Mouse (Mus musculus): Measurements from ENCODE around the gene Acot13.
A peak's percentile ranks its signal among the peaks of the same experiment; 100 is the strongest.
"Not testable (repeated sequence)": the region's sequence is repeated elsewhere in the genome, so short reads cannot be mapped to it uniquely, and the experiment has no call there.

Acot13 gene

DNA sequence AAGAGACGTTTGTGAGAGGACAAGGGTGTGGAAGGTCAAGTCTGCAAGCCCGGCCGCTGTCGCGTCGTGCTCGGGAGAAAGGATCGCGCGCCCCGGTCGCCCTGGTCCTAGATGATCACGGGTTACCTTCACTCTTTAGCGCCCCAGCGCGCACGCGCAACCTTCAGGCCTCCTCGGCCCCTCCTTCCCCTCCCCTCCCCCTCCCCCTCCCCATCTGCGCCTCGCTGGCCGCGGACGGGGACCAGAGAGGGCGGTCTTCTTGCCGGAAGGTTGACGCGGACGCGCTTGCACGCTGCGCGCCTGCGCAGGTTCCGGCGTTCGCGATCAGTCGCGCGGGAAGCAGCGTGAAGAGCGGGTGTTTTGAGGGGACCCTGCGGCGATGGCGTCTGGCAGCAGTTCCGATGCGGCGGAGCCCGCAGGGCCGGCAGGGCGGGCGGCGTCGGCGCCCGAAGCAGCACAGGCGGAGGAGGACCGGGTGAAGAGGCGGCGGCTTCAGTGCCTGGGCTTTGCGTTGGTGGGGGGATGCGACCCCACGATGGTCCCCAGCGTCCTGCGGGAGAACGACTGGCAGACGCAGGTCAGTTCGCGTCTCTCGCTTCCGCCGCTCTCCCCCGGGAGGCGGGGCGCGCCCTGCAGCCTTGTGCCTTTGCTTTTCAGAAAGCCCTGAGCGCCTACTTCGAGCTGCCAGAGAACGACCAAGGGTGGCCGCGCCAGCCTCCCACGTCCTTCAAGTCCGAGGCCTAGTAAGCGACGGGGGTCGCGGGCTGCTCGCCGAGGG is at the start of gene Acot13, which contains the start of gene Tdp2:
TSS of gene Acot13 (minus strand) at position 188 of the 778 bp plus-strand sequence.
TSS of gene Tdp2 (plus strand) at position 327 of the 778 bp plus-strand sequence.
- peak; percentile 96 for DNase-seq (ENCODE audit: low spot score)

DNA sequence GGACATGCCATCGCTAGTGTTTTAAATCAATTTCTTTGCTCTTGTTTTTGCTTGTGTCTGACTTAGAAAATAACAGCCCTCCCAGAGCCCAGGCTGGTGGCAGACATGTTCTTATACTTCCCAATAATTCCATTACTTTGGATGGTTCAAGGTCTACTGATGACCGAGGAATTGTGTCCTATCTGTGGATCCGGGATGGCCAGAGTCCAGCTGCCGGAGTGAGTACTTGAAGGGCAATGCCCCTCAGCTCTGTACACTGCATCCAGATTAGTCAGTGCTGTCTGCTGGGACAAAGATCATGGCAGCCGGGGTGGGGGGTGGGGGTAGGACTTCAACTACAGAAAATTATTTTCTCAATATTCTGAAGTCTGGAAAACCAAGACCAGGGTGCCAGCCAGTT is 49.4 kb upstream of the Acot13 start:
- DNase-seq (ENCODE audit: low spot score) = no peak

DNA sequence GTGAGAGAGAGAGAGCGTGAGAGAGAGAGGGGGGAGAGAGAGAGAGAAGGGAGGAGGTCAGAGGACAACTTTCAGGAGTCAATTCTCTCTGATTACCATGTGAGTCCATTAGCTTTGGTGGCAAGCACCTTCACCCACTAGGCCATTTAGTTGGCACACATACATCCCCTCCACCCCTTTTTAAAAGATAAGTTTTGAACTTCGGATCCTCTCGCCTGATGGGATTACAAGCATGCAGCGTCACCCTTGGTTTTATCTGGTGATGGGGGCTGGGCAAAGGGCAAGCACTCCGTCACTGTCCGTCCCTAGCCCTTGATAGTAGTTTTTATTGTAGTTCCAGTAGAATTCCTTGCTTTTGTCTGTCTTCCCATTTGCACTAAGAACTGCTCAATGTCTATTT is 48.9 kb upstream of the Acot13 start:
- DNase-seq (ENCODE audit: low spot score) = no peak

DNA sequence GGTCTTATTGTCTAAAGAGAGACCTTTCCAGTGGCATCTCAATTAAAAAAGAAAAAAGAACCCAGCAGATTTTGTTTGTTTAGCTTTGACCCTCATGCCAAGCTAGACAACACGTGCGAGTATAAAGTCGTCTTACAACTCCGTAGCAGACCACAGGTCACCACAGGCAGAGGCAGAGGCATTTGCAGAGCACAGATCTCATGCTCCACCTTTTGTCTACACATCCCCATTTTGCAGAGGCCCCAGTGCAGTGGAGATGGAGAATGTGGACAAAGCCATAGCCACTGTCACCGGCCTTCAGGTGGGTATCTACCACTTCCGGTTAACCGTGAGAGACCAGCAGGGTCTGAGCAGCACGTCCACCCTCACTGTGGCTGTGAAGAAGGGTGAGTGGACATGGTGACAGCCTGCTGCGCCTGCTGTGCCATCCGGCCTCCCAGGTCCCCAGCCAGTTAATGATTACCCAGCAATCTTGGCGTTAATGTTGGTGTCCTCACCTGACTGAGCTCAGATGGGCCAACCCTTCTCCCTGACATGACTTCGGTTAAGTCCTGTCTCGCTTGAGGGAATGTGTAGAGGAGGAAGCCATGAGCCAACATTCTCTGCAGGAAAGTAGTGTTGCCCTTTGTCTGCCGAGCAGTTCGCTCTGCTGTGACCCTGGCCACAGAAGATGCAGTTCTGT is 48.2 kb upstream of the Acot13 start:
- no peak for DNase-seq (ENCODE audit: low spot score)

DNA sequence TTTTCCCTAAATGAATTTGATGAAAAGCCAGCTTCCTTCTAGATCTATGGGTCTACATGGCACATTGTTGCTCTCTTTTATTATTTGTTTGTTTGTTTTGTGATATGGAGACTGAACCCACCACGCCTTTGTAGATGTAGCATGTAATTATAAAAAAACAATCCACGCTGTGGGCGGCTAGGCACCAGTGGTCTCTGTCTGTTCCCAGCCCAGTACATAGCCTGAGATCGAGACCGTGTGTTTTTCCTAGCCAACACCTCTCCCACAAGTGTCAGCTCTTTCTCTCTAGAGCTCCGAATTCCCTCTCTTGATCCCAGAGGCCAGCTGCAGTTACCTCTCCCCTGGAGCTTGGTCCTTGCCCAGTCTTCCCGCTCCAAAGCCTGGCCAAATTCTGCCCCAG is 36.9 kb upstream of the Acot13 start:
- no peak for DNase-seq (ENCODE audit: low spot score)

DNA sequence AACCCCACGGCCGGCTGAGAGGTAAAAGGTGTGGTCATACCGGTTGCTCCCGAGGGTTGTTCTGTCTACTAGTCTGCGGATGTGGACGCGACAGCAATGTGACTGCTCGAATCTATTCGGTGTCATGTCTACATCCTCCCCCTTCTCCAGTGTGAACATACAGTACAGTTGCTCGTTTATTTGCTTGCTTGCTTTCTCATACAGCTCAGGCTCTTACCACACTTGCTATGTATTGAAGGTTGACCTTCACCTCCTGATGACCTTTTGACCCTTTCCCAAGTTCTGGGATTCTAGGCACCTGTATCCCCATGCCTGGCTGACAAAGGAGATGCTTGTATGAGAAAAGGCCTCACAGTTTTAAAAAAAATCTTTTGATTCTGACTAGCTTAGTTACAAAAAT is 36.4 kb upstream of the Acot13 start:
- no peak for DNase-seq (ENCODE audit: low spot score)

DNA sequence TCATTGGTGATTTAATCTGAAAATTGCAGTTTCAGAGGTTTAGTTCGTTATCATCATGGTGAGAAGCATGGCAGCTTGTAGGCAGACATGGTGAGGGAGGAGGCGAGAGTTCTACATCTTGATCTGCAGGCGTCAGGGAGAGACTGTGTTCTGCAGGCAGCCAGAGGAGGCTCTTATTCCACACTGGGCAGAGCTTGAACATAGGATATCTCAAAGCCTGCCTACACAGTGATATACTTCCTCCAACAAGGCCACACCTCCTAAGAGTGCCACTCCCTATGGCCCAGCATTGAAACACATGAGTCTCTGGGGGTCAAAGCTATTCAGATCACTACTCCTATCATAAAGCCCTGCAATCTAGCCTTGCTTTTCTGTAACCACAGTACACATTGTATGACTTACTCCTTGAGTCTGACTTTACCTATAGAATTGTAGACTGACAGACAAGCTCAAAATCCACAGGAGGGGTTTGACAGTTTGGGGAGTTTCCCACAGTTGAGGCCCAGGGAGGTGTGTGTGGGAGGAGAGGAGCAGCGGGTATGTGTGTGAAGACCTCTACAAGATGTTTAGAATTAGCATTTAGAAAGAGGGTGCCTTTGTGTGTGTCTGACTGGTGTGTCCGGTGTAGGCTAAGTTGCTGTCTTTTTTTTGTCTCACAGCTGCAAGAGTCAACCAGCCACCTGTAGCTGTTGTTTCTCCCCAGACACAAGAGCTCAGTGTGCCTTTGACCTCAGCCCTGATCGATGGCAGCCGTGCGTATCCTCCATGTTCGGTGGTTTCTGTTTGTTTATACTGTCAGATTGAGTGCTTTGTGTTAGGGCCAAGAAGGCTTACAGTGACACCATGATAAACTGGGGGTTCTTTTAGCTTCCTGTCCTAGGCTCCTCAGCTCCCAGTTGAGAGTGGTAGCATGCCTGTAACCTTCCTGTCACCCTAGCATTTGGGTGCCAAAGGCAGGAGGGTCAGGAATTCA is 35.4 kb upstream of the Acot13 start:
- DNase-seq (ENCODE audit: low spot score) = no peak

DNA sequence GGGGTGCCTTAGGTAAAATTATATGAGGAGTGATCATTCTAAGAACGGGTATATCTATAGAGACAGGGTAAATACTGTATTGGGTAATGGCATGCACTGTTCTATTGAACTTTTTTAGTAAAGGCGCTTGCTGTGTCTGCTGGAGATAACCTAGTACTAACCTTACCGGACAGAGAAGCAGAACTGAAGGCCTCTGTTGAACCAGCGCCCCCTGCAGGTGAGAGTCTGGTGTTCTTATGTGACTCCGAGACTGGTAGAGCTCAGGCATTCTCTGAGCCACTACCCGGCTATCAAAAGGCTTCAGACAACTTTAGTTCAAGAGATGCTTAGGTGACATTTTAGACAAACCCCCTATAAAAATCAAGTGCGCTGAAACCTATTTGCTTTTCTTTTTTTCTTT is 31.2 kb upstream of the Acot13 start:
- peak; percentile 28 for DNase-seq (ENCODE audit: low spot score)

DNA sequence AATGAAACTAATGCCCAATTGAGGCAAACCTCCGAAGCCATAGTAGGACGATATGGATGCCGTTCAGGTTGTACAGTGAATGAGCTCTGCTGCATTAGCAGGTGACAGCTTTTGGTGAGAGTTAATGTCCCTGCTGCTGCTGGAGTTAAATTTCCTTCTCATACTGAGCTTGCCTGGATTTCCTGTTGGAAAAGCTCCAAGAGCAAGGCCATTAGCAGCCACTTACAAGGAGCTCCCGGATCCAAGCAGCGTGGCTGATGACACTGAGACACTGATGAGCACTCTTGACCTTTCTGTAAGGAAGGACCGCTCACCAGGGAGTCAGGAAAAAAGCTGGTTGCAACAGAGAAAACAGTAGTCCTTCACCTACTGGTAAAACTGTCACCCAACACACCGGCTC is 30.7 kb upstream of the Acot13 start:
- DNase-seq (ENCODE audit: low spot score) = peak; percentile 7

DNA sequence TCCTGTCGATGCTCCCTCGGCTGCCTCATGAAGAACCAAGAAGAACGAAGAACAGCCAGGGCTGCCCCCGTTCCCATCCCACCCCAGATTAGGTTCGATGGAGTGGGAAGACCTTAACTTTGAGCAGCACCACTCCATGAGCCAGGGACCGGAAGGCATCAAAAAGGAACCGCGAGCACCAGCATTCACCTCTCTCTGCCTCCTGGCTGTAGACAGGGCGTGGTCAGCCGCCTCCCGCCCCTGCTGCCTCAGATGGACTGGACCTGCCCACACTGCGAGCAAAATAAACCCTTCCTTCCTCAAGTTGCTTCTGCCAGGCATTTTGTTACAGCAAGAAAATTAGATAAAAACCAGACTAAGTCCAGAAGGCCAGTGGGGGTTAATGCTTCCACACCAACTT is 29.7 kb upstream of the Acot13 start:
- no peak for DNase-seq (ENCODE audit: low spot score)

DNA sequence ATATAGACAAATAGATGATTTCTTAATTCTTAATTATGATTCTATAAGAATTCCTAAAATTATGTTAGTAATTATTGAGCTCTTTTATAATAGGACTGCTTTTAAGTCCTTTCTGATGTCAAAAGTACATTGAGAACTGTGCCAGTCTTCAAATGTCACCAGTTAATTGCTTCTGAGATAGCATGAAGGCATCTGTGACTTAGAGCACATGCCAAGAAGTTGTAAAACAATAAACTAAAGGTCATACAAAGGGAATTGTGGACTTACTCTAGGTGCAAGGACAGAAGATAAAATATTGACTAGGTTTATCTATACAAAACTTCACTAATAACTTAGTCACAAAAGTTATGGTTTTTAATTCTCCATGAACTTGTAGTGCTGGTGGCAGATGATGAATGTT is 27.8 kb upstream of the Acot13 start:
- no peak for DNase-seq (ENCODE audit: low spot score)

DNA sequence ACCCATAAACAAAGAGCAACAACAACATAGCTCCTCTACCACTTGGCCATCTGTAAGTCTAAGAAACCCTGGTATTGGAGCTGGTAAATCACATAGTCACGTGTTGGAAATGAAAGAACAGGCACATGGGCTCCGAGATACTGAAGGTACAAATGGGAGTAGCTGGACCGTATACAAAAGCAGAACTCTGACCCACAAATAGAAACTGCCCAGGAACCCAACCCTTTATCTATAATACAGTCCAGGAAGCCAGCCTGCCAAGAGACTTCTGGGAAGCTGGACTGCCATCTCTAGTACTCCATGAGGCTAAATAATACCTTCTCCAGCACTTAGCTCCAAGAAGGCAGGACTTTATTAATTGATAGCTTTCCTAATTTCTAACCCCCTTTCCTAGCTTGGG is 21.2 kb upstream of the Acot13 start:
- no peak for DNase-seq (ENCODE audit: low spot score)

DNA sequence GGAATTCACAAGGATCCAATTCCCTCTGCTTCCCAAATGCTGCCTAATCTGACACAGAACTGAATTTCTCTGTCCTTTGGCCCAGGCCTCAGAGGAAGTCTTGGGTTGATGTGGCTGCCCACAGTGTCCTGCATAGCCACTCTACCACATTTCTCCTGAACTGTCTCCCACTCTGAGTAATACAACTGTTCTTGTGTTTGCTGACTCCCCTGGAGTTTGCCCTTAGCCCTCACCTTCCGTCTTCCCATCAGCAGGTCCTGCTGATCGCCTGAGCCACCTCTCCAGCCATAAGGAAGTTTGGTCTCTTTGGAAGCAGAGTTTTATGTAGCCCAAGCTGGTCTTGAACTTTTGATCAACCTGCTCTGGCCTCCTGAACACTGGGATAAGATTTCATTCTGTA is 20.6 kb upstream of the Acot13 start:
- DNase-seq (ENCODE audit: low spot score) = no peak

DNA sequence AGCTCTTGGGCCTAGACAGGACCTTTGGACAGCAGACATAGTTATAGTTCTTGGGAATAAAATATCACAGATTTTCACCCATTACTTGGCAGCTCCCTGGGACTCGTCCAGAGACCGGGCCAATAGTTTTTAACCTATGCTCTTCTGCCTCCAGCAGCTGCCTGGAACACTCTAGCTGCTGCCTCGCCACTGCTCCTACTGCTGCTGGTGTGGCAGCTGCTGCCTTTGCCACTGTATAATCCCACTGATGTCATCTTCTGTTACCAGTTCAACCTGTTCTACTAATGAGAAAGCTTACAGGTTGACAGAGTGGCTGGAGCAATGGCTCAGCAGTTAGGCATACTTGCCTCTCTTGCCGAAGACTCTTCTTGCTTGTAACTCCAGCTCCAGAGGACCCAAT is 18.0 kb upstream of the Acot13 start:
- DNase-seq (ENCODE audit: low spot score) = no peak

DNA sequence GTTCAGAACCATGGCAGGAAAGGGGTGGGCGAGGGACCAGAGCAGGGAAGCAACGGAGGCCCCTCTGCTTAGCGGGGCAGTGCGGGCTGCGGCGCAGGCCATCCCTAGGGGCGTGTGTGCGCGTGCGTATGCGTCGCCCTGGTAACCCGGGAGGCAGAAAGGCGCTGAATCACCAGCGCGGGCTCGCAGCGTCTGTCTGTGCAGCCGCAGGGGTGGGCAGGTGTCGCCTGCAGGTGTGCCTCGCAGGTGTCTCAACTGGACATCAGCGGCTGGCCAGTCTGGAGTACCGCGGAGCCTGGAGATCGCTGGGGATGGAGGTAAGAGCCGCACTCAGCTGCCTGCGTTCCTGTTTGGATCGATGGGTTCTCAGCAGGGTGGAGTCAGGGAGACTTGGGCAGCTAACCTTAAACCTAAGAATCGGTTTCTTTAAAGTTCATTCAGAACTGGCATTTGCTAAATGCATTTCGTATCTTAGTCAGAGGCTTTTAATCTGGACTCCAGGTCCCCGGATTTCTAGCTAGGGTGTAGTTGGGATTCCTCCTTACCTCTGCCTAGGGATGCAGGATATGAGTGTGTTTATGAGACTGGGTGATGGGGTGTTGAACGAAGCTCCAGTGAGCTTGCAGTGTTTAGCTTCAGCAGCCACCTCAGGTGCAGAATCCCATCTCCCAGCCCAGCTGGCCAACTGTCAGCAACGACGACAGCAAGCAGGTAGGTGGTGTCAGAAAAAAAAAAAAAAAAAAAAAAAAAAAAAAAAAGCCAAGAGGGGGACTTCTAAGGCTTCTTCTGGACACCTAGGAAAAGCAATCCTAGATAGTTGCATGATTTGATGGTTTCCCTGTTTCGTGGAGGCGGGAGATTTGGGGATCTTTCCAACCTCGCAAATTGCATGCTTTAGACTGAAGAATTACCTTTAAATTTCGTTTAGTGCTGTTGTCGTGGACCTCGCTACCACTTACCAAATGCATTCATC is 13.9 kb upstream of the Acot13 start, which contains the start of gene D130043K22Rik:
TSS of gene D130043K22Rik (plus strand) at position 153 of the 973 bp plus-strand sequence.
- no peak for DNase-seq (ENCODE audit: low spot score)

DNA sequence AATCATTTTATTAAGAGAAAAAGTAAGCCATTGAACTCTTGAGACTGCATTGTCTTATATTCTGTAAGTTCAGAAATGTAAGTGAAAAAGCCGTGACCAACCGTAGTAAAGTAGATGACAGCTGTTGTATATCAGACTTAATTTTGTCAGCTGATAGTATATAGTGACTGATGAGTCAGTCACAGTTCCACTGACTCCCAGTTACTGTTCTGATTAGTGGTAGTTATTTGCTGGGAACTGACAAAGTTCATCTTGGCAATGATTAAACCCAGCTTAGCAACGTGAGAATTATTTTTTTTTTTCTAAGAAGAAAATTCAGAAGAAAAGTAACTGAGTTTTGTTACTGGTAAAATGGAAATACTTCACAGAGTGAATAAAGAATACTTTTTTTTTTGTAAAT is 10.4 kb upstream of the Acot13 start:
- no peak for DNase-seq (ENCODE audit: low spot score)

DNA sequence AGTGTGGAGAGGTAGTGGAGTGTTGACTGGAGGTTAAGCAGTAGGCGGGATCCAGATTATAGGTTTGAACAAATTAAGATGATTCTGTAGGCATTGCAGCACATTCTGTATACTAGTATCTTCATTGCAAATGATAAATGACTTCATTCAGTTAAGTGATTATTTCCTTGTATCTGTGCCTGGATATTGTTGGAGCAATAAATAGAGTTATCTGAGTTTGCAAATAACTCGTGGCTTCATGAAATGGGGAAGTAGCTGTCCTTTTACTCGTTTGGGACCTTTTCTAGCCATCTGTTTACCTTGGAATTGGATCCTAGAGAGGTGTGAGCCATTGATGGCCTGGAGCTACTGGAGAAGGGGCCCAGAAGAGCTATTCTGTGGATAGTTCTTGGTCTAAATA is 8.5 kb upstream of the Acot13 start:
- no peak for DNase-seq (ENCODE audit: low spot score)

DNA sequence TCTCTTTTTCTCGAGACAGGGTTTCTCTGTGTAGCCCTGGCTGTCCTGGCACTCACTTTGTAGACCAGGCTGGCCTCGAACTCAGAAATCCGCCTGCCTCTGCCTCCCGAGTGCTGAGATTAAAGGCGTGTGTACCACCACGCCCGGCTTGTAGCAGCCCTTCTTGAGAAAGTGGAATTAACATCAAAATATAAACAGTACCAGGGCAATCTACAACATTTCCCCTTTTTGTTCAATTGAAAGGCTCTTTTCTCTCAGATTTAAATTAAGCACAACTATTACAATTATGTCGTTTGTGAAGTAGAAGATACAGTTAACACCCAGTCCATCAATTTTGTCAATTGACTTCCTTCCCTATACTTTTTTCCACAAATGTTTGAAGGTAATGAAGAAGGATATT is 6.4 kb upstream of the Acot13 start:
- not testable (repeated sequence) for DNase-seq (ENCODE audit: low spot score)

DNA sequence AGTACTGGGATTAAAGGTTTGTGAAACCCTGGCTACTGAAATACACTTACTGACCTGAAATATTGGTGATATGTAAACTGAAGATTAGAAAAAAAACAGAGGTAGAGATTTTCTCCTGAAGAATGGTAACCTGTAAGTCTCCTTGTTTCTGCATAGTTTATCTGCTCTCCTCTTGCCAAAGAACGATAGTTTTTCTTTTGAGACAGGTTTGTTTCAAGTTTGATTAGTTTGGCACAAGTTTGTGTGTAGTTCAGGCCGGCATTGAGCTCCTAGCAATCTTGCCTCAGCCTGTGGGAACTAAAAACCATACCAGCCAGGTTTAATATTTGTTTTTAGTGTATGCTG is 1.4 kb upstream of the Acot13 start:
- DNase-seq (ENCODE audit: low spot score) = no peak

DNA sequence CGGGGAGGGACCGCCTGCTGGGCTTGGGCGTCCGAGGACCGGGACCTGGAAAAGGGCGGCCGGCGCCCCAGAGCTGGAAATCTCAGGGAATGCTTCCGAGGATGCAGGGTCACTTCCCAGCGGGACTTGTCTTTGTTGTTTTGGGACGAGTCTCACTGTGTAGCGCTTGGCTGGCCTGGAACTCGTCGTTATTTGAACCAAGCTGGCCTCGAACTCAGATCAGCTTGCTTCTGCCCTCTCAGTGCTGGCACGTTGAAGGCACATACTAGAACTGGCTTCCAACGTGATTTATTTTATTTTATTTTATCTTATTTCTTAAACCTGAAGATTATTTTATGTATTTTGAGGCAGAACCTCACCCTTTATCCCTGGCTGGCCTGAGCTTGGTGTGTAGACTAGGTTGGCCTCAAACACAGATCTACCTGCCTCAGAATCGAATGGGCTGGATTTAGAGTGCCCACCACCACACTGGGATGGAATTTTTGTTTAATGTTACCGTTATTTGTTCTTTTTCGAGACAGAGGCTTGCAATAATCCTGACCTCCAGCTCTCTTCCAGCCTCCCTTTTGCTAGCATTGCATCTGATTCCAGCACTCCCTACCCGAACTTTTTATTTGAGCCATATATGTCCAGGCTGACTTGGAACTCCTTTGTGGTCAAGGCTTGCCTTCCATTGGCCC is 931 bp upstream of the Acot13 start:
- peak; percentile 27 for DNase-seq (ENCODE audit: low spot score)
